19 mouse cellular contexts compared by ENCODE assay signal in the genomic region with DNA sequence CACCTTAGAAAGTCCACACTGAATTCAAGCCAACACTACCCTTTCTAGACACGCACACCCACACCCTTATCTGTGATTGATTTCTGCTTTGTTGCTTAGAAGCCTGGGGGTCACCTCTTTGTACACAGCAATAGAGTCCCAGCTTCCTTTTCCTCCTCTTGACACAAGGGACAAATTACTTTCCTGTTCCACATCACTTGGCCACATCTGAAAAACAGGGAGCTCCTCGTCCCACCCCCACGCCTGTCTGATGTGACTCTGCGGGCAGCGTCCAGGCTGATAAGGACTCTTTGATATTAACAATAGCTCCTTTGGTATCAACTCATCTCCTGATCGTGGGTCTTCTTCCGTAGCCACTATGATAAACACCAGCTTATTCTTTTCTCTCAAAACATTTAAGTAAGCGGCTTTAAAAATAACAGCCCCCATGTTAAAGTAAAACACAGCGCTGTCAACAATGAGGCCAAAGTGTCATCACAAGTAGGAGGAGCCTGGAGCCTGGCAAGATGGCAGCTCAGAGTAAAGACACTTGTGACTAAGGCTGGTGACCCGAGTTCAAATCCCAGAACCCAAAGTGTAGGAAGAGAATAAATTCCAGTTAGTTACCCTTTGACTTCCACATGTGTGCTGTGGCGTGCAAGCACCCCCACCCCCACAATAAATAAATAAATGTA. TPM values are rescaled to one million over a fixed set of nuclear protein-coding genes. Genes with fewer than 3 reads are reported as not detected.
A peak's percentile ranks its signal among the peaks of the same experiment; 100 is the strongest.
DNase-seq lines count a peak whose midpoint lies in the region; ATAC-seq and TF ChIP-seq lines count a peak whose summit lies in the region.
"Had no signal": no experiment of that assay in that cellular context is flagged by ENCODE, and none has a peak within 500 bp of the region (broad histone marks: within the 10 kb centered on the region; RNA-seq: fewer than 3 reads in every experiment).

No protein-coding gene starts in this region.

- no peaks in the 10 kb centered on the region for H3K27me3 ChIP-seq in kidney, adult 2 months (replicated peaks; ENCODE audit: control insufficient read depth, insufficient read depth, low read length)
- no peaks in the 10 kb centered on the region for H3K27me3 ChIP-seq in kidney, embryonic 15.5 days
- H3K27me3 ChIP-seq in lung, embryonic 14.5 days (ENCODE audit: insufficient read depth, low read length): no peaks in the 10 kb centered on the region
- H3K27me3 ChIP-seq: forebrain, embryonic 15.5 days; heart, embryonic 12.5 days; hindbrain, embryonic 15.5 days; midbrain, embryonic 12.5 days; neural tube, embryonic 13.5 days had no signal

- no peak overlapping the region for H3K9ac ChIP-seq in kidney, embryonic 15.5 days
- H3K9ac ChIP-seq in lung, embryonic 14.5 days: no peak overlapping the region
- H3K9ac ChIP-seq: forebrain, embryonic 15.5 days; heart, embryonic 12.5 days; hindbrain, embryonic 15.5 days; midbrain, embryonic 12.5 days; neural tube, embryonic 13.5 days had no signal

- DNase-seq in kidney, adult 2 months: peak; percentile 80
- peak; percentile 54 for DNase-seq in kidney, adult 9 months
- peak; percentile 48 for DNase-seq in lung, embryonic 14.5 days
- peak; percentile 72 to 90 for DNase-seq in lung, postnatal 4 days
- no peak for DNase-seq in embryo, embryonic 9.5 days (ENCODE audit: extremely low spot score)
- DNase-seq in cerebellum, postnatal 36 days: no peak
- DNase-seq: cerebellum, adult 11-12 months; cerebellum, postnatal 25 days; heart, postnatal 36 days; right cerebral cortex, postnatal 4 days; thymus, adult 18-20 months had no signal

- H3K36me3 ChIP-seq in kidney, adult 2 months (ENCODE audit: control insufficient read depth, insufficient read depth, low read length): no peaks in the 10 kb centered on the region
- H3K36me3 ChIP-seq in kidney, embryonic 15.5 days: no peaks in the 10 kb centered on the region
- H3K36me3 ChIP-seq in lung, embryonic 14.5 days (ENCODE audit: insufficient read depth): no peaks in the 10 kb centered on the region
- H3K36me3 ChIP-seq: forebrain, embryonic 15.5 days; heart, embryonic 12.5 days; hindbrain, embryonic 15.5 days; midbrain, embryonic 12.5 days; neural tube, embryonic 13.5 days had no signal

- 33% methylated on average over 11 of the region's 11 CpGs for WGBS in kidney, adult 2 months
- WGBS in kidney, embryonic 15.5 days: 38% methylated on average over 11 of the region's 11 CpGs
- WGBS in lung, embryonic 14.5 days: 31% methylated on average over 11 of the region's 11 CpGs

- H3K4me2 ChIP-seq in kidney, embryonic 15.5 days: no peak overlapping the region
- no peak overlapping the region for H3K4me2 ChIP-seq in lung, embryonic 14.5 days
- H3K4me2 ChIP-seq: forebrain, embryonic 15.5 days; heart, embryonic 12.5 days; hindbrain, embryonic 15.5 days; liver, embryonic 11.5 days; midbrain, embryonic 12.5 days; neural tube, embryonic 13.5 days had no signal

- TF ChIP-seq POLR2A in kidney, adult 2 months (IDR thresholded peaks at IDR 0.05; ENCODE audit: low read depth, low read length): no peak

- 0 out of 2 replicates have a peak, but pooled peaks cover 3% of the 10 kb centered on the region for H3K4me1 ChIP-seq in kidney, adult 2 months (ENCODE audit: control insufficient read depth, insufficient read depth, low read length)
- H3K4me1 ChIP-seq in kidney, embryonic 15.5 days: peaks cover 16% of the 10 kb centered on the region
- H3K4me1 ChIP-seq in lung, embryonic 14.5 days (ENCODE audit: insufficient read depth): no peaks in the 10 kb centered on the region

- ATAC-seq in kidney, embryonic 15.5 days (replicated peaks; ENCODE audit: low FRiP score): no peak
- ATAC-seq in lung, embryonic 14.5 days (ENCODE audit: insufficient read depth): no peak
- ATAC-seq: forebrain, embryonic 15.5 days had no signal

- H3K27ac ChIP-seq in kidney, adult 2 months (ENCODE audit: insufficient read depth, low read depth, low read length): no peak overlapping the region
- H3K27ac ChIP-seq in kidney, embryonic 15.5 days: no peak overlapping the region
- H3K27ac ChIP-seq in lung, embryonic 14.5 days (ENCODE audit: low read depth): no peak overlapping the region
- H3K27ac ChIP-seq: forebrain, embryonic 15.5 days; hindbrain, embryonic 15.5 days had no signal

- TF ChIP-seq CTCF in kidney, adult 2 months (conservative IDR thresholded peaks at IDR 0.05; ENCODE audit: insufficient read depth, insufficient read length, low read depth, low read length): no peak
- no peak for TF ChIP-seq CTCF in lung, embryonic 14.5 days (IDR thresholded peaks at IDR 0.05; ENCODE audit: low read depth)

- H3K9me3 ChIP-seq in kidney, embryonic 15.5 days (replicated peaks): no peaks in the 10 kb centered on the region
- H3K9me3 ChIP-seq in lung, embryonic 14.5 days (ENCODE audit: low read depth, low read length): no peaks in the 10 kb centered on the region
- H3K9me3 ChIP-seq: forebrain, embryonic 15.5 days; heart, embryonic 12.5 days; hindbrain, embryonic 15.5 days; midbrain, embryonic 12.5 days; neural tube, embryonic 13.5 days had no signal

- H3K4me3 ChIP-seq in kidney, adult 2 months (ENCODE audit: insufficient read depth, low read depth, low read length): no peak overlapping the region
- H3K4me3 ChIP-seq in kidney, embryonic 15.5 days (replicated peaks): no peak overlapping the region
- no peak overlapping the region for H3K4me3 ChIP-seq in lung, embryonic 14.5 days (ENCODE audit: low read depth, low read length)
- H3K4me3 ChIP-seq: erythroblast, embryonic 14.5 days; forebrain, embryonic 15.5 days; heart, embryonic 12.5 days; hindbrain, embryonic 15.5 days; midbrain, embryonic 12.5 days; neural tube, embryonic 13.5 days had no signal

RNA-seq across cellular contexts. Expression of a gene that starts 42.9 kb away (rescaled TPM):
- 0.27 and 0.48 TPM in 2 replicates for polyA plus RNA-seq in kidney, adult 2 months (2012; rRNA removed)
- 0.28 and 0.42 TPM in 2 replicates for polyA plus RNA-seq in kidney, embryonic 15.5 days (2015; fragmentation: Nextera tagmentation; extraction: Ambion mirVana)
- polyA plus RNA-seq in lung, embryonic 14.5 days (2014; fragmentation: Nextera tagmentation; extraction: Ambion mirVana): 4.7 and 6.1 TPM in 2 replicates
- polyA plus RNA-seq: erythroblast, embryonic 14.5 days had no signal

Comparison
In these comparisons a context has a peak if more than half of its experiments do, and no peak if none do; other contexts are left out.
1. DNase-seq: peak in kidney, adult 2 months (single experiment), kidney, adult 9 months (single experiment), lung, embryonic 14.5 days (single experiment) and lung, postnatal 4 days (2 of 2); none in embryo, embryonic 9.5 days (single experiment) and cerebellum, postnatal 36 days (0 of 2).